Comparison of ENCODE assay signal across 15 mouse cellular contexts in the genomic region with DNA sequence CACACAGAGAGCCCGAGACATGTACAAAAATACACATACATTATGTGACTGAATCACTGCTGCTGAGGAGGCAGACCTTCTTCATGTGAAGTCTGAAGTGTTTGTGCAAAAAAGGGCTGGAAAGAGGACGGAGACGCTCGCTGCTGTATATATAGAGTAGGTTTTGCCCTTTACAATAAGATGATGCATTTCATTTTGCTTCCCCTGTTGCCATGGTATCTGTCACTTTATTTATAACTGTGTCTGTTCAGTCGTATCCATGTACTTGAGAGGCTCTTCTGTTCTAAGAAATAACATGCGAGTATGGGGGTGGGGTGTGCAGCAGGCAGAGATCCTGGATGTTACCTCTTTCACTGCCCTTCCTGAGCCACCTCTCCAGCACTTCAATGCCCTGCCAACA.
DNase-seq lines count a peak whose midpoint lies in the region; ATAC-seq lines count a peak whose summit lies in the region.
"Had no signal": no experiment of that assay in that cellular context is flagged by ENCODE, and none has a peak within 500 bp of the region (broad histone marks: within the 10 kb centered on the region; RNA-seq: fewer than 3 reads in every experiment).

No protein-coding gene starts in this region.

- H3K27ac ChIP-seq in forebrain, embryonic 15.5 days (replicated peaks), result peak overlapping the region; percentile 35; the same call in 1 of the 2 replicates
- H3K27ac ChIP-seq in forebrain, embryonic 10.5 days, result no peak overlapping the region
- H3K27ac ChIP-seq in midbrain, embryonic 14.5 days (replicated peaks; ENCODE audit: low read depth, low read length), result no peak overlapping the region
- H3K27ac ChIP-seq in midbrain, embryonic 11.5 days (ENCODE audit: low read depth, low read length), result no peak overlapping the region
- no peak overlapping the region for H3K27ac ChIP-seq in midbrain, embryonic 16.5 days (ENCODE audit: low read length)
- H3K27ac ChIP-seq: hindbrain, embryonic 14.5 days; kidney, postnatal 0 days; limb, embryonic 12.5 days had no signal

- no peaks in the 10 kb centered on the region for H3K36me3 ChIP-seq in forebrain, embryonic 15.5 days
- H3K36me3 ChIP-seq in forebrain, embryonic 10.5 days (replicated peaks), result no peaks in the 10 kb centered on the region
- no peaks in the 10 kb centered on the region for H3K36me3 ChIP-seq in midbrain, embryonic 14.5 days (ENCODE audit: control insufficient read depth, insufficient read depth, low read length)
- H3K36me3 ChIP-seq in midbrain, embryonic 11.5 days (ENCODE audit: control insufficient read depth, insufficient read depth, low read length), result no peaks in the 10 kb centered on the region
- no peaks in the 10 kb centered on the region for H3K36me3 ChIP-seq in midbrain, embryonic 16.5 days (ENCODE audit: control insufficient read depth, insufficient read depth, low read length)
- H3K36me3 ChIP-seq: limb, embryonic 12.5 days had no signal

- no peaks in the 10 kb centered on the region for H3K9me3 ChIP-seq in forebrain, embryonic 15.5 days
- H3K9me3 ChIP-seq in forebrain, embryonic 10.5 days, result no peaks in the 10 kb centered on the region
- H3K9me3 ChIP-seq in midbrain, embryonic 14.5 days (ENCODE audit: control insufficient read depth, low read length), result no peaks in the 10 kb centered on the region
- no peaks in the 10 kb centered on the region for H3K9me3 ChIP-seq in midbrain, embryonic 11.5 days (ENCODE audit: control insufficient read depth, low read length)
- no peaks in the 10 kb centered on the region for H3K9me3 ChIP-seq in midbrain, embryonic 16.5 days (replicated peaks; ENCODE audit: control insufficient read depth, low read length, poor library complexity, severe bottlenecking)
- H3K9me3 ChIP-seq: limb, embryonic 12.5 days had no signal

- H3K9ac ChIP-seq in forebrain, embryonic 15.5 days (replicated peaks), result no peak overlapping the region
- H3K9ac ChIP-seq in midbrain, embryonic 14.5 days (replicated peaks; ENCODE audit: low read length), result no peak overlapping the region
- H3K9ac ChIP-seq in midbrain, embryonic 11.5 days (ENCODE audit: low read length), result no peak overlapping the region
- H3K9ac ChIP-seq in midbrain, embryonic 16.5 days (ENCODE audit: low read depth, low read length), result no peak overlapping the region
- H3K9ac ChIP-seq: hindbrain, embryonic 14.5 days; limb, embryonic 12.5 days; liver, postnatal 0 days had no signal

- no peaks in the 10 kb centered on the region for H3K4me1 ChIP-seq in forebrain, embryonic 15.5 days
- no peaks in the 10 kb centered on the region for H3K4me1 ChIP-seq in forebrain, embryonic 10.5 days
- H3K4me1 ChIP-seq in midbrain, embryonic 14.5 days (ENCODE audit: control insufficient read depth, insufficient read depth, low read length), result no peaks in the 10 kb centered on the region
- H3K4me1 ChIP-seq in midbrain, embryonic 11.5 days (ENCODE audit: control insufficient read depth, insufficient read depth, low read length), result no peaks in the 10 kb centered on the region
- H3K4me1 ChIP-seq in midbrain, embryonic 16.5 days (ENCODE audit: control insufficient read depth, insufficient read depth, low read length), result no peaks in the 10 kb centered on the region
- H3K4me1 ChIP-seq: limb, embryonic 12.5 days had no signal

- H3K4me2 ChIP-seq in forebrain, embryonic 15.5 days (replicated peaks), result no peak overlapping the region
- H3K4me2 ChIP-seq in midbrain, embryonic 14.5 days (ENCODE audit: low read length), result no peak overlapping the region
- no peak overlapping the region for H3K4me2 ChIP-seq in midbrain, embryonic 11.5 days
- H3K4me2 ChIP-seq in midbrain, embryonic 16.5 days (ENCODE audit: low read length), result no peak overlapping the region
- H3K4me2 ChIP-seq: heart, embryonic 11.5 days; hindbrain, embryonic 14.5 days; limb, embryonic 12.5 days had no signal

- H3K27me3 ChIP-seq in forebrain, embryonic 15.5 days, result no peaks in the 10 kb centered on the region
- H3K27me3 ChIP-seq in forebrain, embryonic 10.5 days (ENCODE audit: poor library complexity, severe bottlenecking), result no peaks in the 10 kb centered on the region
- no peaks in the 10 kb centered on the region for H3K27me3 ChIP-seq in midbrain, embryonic 14.5 days (ENCODE audit: control insufficient read depth, insufficient read depth, low read length)
- H3K27me3 ChIP-seq in midbrain, embryonic 11.5 days (ENCODE audit: control insufficient read depth, insufficient read depth, low read length), result no peaks in the 10 kb centered on the region
- H3K27me3 ChIP-seq in midbrain, embryonic 16.5 days (ENCODE audit: control insufficient read depth, insufficient read depth, low read depth, low read length), result no peaks in the 10 kb centered on the region
- H3K27me3 ChIP-seq: limb, embryonic 12.5 days had no signal

- 78% methylated on average over 6 of the region's 6 CpGs for WGBS in forebrain, embryonic 15.5 days
- 93% methylated on average over 6 of the region's 6 CpGs for WGBS in forebrain, embryonic 10.5 days
- WGBS in midbrain, embryonic 14.5 days, result 81% methylated on average over 6 of the region's 6 CpGs
- 89% methylated on average over 6 of the region's 6 CpGs for WGBS in midbrain, embryonic 11.5 days
- WGBS in midbrain, embryonic 16.5 days, result 56% methylated on average over 6 of the region's 6 CpGs

- peak; percentile 70 for ATAC-seq in forebrain, embryonic 15.5 days (replicated peaks)
- ATAC-seq in midbrain, embryonic 14.5 days (ENCODE audit: low FRiP score, low TSS enrichment), result no peak
- no peak for ATAC-seq in midbrain, embryonic 11.5 days (ENCODE audit: low FRiP score)
- peak; percentile 80 for ATAC-seq in midbrain, embryonic 16.5 days
- ATAC-seq: liver, postnatal 0 days had no signal

- no peak overlapping the region for H3K4me3 ChIP-seq in forebrain, embryonic 15.5 days
- H3K4me3 ChIP-seq in forebrain, embryonic 10.5 days, result no peak overlapping the region
- H3K4me3 ChIP-seq in midbrain, embryonic 14.5 days (replicated peaks; ENCODE audit: low read depth, low read length), result no peak overlapping the region
- no peak overlapping the region for H3K4me3 ChIP-seq in midbrain, embryonic 11.5 days (ENCODE audit: low read depth, low read length)
- H3K4me3 ChIP-seq in midbrain, embryonic 16.5 days (ENCODE audit: low read depth, low read length), result no peak overlapping the region
- H3K4me3 ChIP-seq: limb, embryonic 12.5 days had no signal

- no peak for DNase-seq in forebrain, embryonic 10.5 days (ENCODE audit: extremely low spot score, low spot score)
- peak; percentile 24 for DNase-seq in midbrain, embryonic 14.5 days
- DNase-seq in midbrain, embryonic 11.5 days (ENCODE audit: low spot score, missing footprints), result no peak
- DNase-seq in embryo, embryonic 11 days, result no peak
- DNase-seq in kidney, postnatal 4 days, result no peak
- no peak for DNase-seq in heart, adult 8-10 months (ENCODE audit: low spot score)
- DNase-seq: adrenal gland, postnatal 25 days; cerebellum, adult 18-20 months; liver, postnatal 0 days had no signal

Comparison
In these comparisons a context has a peak if more than half of its experiments do, and no peak if none do; other contexts are left out.
1. ATAC-seq: peak in forebrain, embryonic 15.5 days (single experiment) and midbrain, embryonic 16.5 days (single experiment); none in midbrain, embryonic 14.5 days (single experiment) and midbrain, embryonic 11.5 days (single experiment).